In genomic region chr9:99727819-99728218, GRCm38 (mm10) we compare ENCODE assay signal across 32 mouse cellular contexts. TPM values are rescaled to one million over a fixed set of nuclear protein-coding genes. Genes with fewer than 3 reads are reported as not detected.
DNase-seq lines count a peak whose midpoint lies in the region; ATAC-seq and TF ChIP-seq lines count a peak whose summit lies in the region.
"Had no signal": no experiment of that assay in that cellular context is flagged by ENCODE, and none has a peak within 500 bp of the region (broad histone marks: within the 10 kb centered on the region; RNA-seq: fewer than 3 reads in every experiment).

No protein-coding gene starts in this region.

- H3K4me2 ChIP-seq in heart, embryonic 15.5 days = peak overlapping the region; percentile 34; the same call in 1 of the 2 replicates
- no peak overlapping the region for H3K4me2 ChIP-seq in kidney, postnatal 0 days (ENCODE audit: low read length)
- peak overlapping the region; percentile 33; the same call in 1 of the 2 replicates for H3K4me2 ChIP-seq in lung, postnatal 0 days (replicated peaks; ENCODE audit: low read depth, low read length)
- H3K4me2 ChIP-seq: limb, embryonic 13.5 days had no signal

- TF ChIP-seq EP300 in heart, adult 2 months (IDR thresholded peaks at IDR 0.05; ENCODE audit: insufficient read depth, low read depth, low read length) = no peak
- peak; percentile 30; the same call in 1 of the 2 replicates for TF ChIP-seq EP300 in lung, postnatal 0 days (IDR thresholded peaks at IDR 0.05)

- no peaks in the 10 kb centered on the region for H3K79me2 ChIP-seq in heart, adult 2 months (replicated peaks; ENCODE audit: control insufficient read depth, insufficient read depth, low read length)

- no peak overlapping the region for H3K9ac ChIP-seq in heart, embryonic 15.5 days
- H3K9ac ChIP-seq in heart, adult 2 months (ENCODE audit: low read depth, low read length) = no peak overlapping the region
- no peak overlapping the region for H3K9ac ChIP-seq in kidney, postnatal 0 days (ENCODE audit: low read depth, low read length)
- H3K9ac ChIP-seq in lung, postnatal 0 days (replicated peaks; ENCODE audit: low read depth) = no peak overlapping the region
- H3K9ac ChIP-seq: limb, embryonic 13.5 days; liver, embryonic 14.5 days had no signal

- H3K4me1 ChIP-seq in heart, embryonic 15.5 days (replicated peaks) = no peaks in the 10 kb centered on the region
- H3K4me1 ChIP-seq in heart, adult 2 months (ENCODE audit: control insufficient read depth, insufficient read depth, low read length) = no peaks in the 10 kb centered on the region; the same call in 1 of the 2 replicates
- no peaks in the 10 kb centered on the region for H3K4me1 ChIP-seq in kidney, postnatal 0 days (replicated peaks; ENCODE audit: insufficient read depth, low read length)
- H3K4me1 ChIP-seq in lung, postnatal 0 days (ENCODE audit: insufficient read depth, low read depth, low read length) = no peaks in the 10 kb centered on the region
- H3K4me1 ChIP-seq in lung, adult 2 months (ENCODE audit: control insufficient read depth, insufficient read depth, low read length) = no peaks in the 10 kb centered on the region; the same call in 1 of the 2 replicates

- no peaks in the 10 kb centered on the region for H3K27me3 ChIP-seq in heart, embryonic 15.5 days
- H3K27me3 ChIP-seq in heart, adult 2 months (ENCODE audit: control insufficient read depth, insufficient read depth, low read length) = no peaks in the 10 kb centered on the region
- no peaks in the 10 kb centered on the region for H3K27me3 ChIP-seq in kidney, postnatal 0 days (ENCODE audit: insufficient read depth, low read length)
- no peaks in the 10 kb centered on the region for H3K27me3 ChIP-seq in lung, postnatal 0 days (replicated peaks; ENCODE audit: insufficient read depth, low read length)
- H3K27me3 ChIP-seq: limb, embryonic 13.5 days had no signal

- TF ChIP-seq POLR2A in heart, adult 2 months (IDR thresholded peaks at IDR 0.05; ENCODE audit: insufficient read depth, low read depth, low read length) = no peak
- TF ChIP-seq POLR2A in lung, adult 2 months (IDR thresholded peaks at IDR 0.05; ENCODE audit: borderline replicate concordance, extremely low read depth, low read depth, low read length) = no peak

- H3K27ac ChIP-seq in heart, embryonic 15.5 days = no peak overlapping the region
- no peak overlapping the region for H3K27ac ChIP-seq in heart, adult 2 months
- H3K27ac ChIP-seq in kidney, postnatal 0 days = no peak overlapping the region
- H3K27ac ChIP-seq in lung, postnatal 0 days (ENCODE audit: low read length) = no peak overlapping the region
- H3K27ac ChIP-seq: forebrain, embryonic 10.5 days; hindbrain, postnatal 0 days; limb, embryonic 13.5 days; liver, embryonic 14.5 days had no signal

- intact Hi-C loops in heart, adult 2 months (cut with DNase I) = no loop called here

- TF ChIP-seq CTCF in heart, adult 2 months (IDR thresholded peaks at IDR 0.05) = no peak
- TF ChIP-seq CTCF in kidney, postnatal 0 days (IDR thresholded peaks at IDR 0.05; ENCODE audit: low read depth) = no peak
- TF ChIP-seq CTCF in lung, postnatal 0 days (IDR thresholded peaks at IDR 0.05) = no peak
- TF ChIP-seq CTCF in lung, adult 2 months (IDR thresholded peaks at IDR 0.05; ENCODE audit: insufficient read depth, low read length) = no peak

- H3K4me3 ChIP-seq in heart, embryonic 15.5 days = no peak overlapping the region
- no peak overlapping the region for H3K4me3 ChIP-seq in heart, adult 2 months
- no peak overlapping the region for H3K4me3 ChIP-seq in kidney, postnatal 0 days (replicated peaks; ENCODE audit: low read depth, low read length)
- H3K4me3 ChIP-seq in lung, postnatal 0 days (ENCODE audit: low read depth, low read length) = no peak overlapping the region
- H3K4me3 ChIP-seq in lung, adult 2 months (replicated peaks; ENCODE audit: extremely low read depth, low read depth, low read length) = no peak overlapping the region
- H3K4me3 ChIP-seq: forebrain, embryonic 10.5 days; limb, embryonic 13.5 days had no signal

- no peak for DNase-seq in heart, adult 2 months
- DNase-seq in kidney, postnatal 0 days (ENCODE audit: low spot score) = peak; percentile 8
- no peak for DNase-seq in kidney, adult 8-10 months
- peak; percentile 52 for DNase-seq in lung, postnatal 0 days (ENCODE audit: low spot score)
- no peak for DNase-seq in lung, adult 2 months
- no peak for DNase-seq in gastrocnemius, adult 18-20 months (ENCODE audit: low spot score)
- DNase-seq: adrenal gland, adult 2 months; B cell, adult 2 months; cerebellum, adult 11 months; cerebellum, postnatal 14 days; gastrocnemius, postnatal 14 days; layer of hippocampus, adult 9-11 months; midbrain, embryonic 14.5 days; thymus, postnatal 14 days had no signal

- H3K36me3 ChIP-seq in heart, embryonic 15.5 days = no peaks in the 10 kb centered on the region
- H3K36me3 ChIP-seq in heart, adult 2 months (ENCODE audit: control insufficient read depth, insufficient read depth, low read length) = no peaks in the 10 kb centered on the region
- no peaks in the 10 kb centered on the region for H3K36me3 ChIP-seq in kidney, postnatal 0 days (ENCODE audit: insufficient read depth, low read length)
- H3K36me3 ChIP-seq in lung, postnatal 0 days (ENCODE audit: insufficient read depth, low read length) = no peaks in the 10 kb centered on the region
- H3K36me3 ChIP-seq: forebrain, embryonic 10.5 days; G1E; limb, embryonic 13.5 days had no signal

- no peaks in the 10 kb centered on the region for H3K9me3 ChIP-seq in heart, embryonic 15.5 days (replicated peaks)
- H3K9me3 ChIP-seq in kidney, postnatal 0 days (replicated peaks; ENCODE audit: low read length) = no peaks in the 10 kb centered on the region
- no peaks in the 10 kb centered on the region for H3K9me3 ChIP-seq in lung, postnatal 0 days (ENCODE audit: low read length)
- H3K9me3 ChIP-seq: forebrain, embryonic 10.5 days; limb, embryonic 13.5 days had no signal

- ATAC-seq in heart, embryonic 15.5 days (replicated peaks; ENCODE audit: insufficient number of reproducible peaks, insufficient read depth, low FRiP score, low read depth) = no peak
- no peak for ATAC-seq in kidney, postnatal 0 days (replicated peaks; ENCODE audit: low FRiP score, low read depth)
- ATAC-seq in lung, postnatal 0 days = peak; percentile 37
- ATAC-seq: forebrain, embryonic 16.5 days; hindbrain, postnatal 0 days; intestine, embryonic 16.5 days; Patski had no signal

- WGBS in heart, embryonic 15.5 days = 32% methylated on average over 11 of the region's 11 CpGs
- 21% methylated on average over 11 of the region's 11 CpGs for WGBS in heart, adult 2 months
- WGBS in kidney, postnatal 0 days = 52% methylated on average over 11 of the region's 11 CpGs
- 35% methylated on average over 11 of the region's 11 CpGs for WGBS in lung, postnatal 0 days
- WGBS in lung, adult 2 months = 44% methylated on average over 11 of the region's 11 CpGs

RNA-seq across cellular contexts. Expression of gene Cldn18, which starts 10.8 kb away (rescaled TPM):
- polyA plus RNA-seq in heart, embryonic 15.5 days (2015; fragmentation: Nextera tagmentation; extraction: Ambion mirVana) = 6.1 and 15.1 TPM in 2 replicates
- total RNA-seq in heart, adult 2 months (2021) = not detected
- polyA plus RNA-seq in heart, adult 2 months (2012; rRNA removed) = 1.2 TPM in 1 of 2 replicates, not detected in the other
- polyA plus RNA-seq in kidney, postnatal 0 days (2015; fragmentation: Nextera tagmentation; extraction: Ambion mirVana) = 0.13 TPM in 1 of 2 replicates, not detected in the other
- 963 and 1,066 TPM in 2 replicates for polyA plus RNA-seq in lung, postnatal 0 days (2015; fragmentation: Nextera tagmentation; extraction: Ambion mirVana)
- polyA plus RNA-seq in lung, adult 2 months (2012; rRNA removed) = 532 and 587 TPM in 2 replicates
- total RNA-seq in gastrocnemius, adult 18-20 months (2021) = not detected
- total RNA-seq: adrenal gland, adult 2 months; adrenal gland, postnatal 4 days; CH12.LX; gastrocnemius, postnatal 14 days; heart, adult 8-10 months; hindbrain, postnatal 0 days; left cerebral cortex, adult 18-20 months; left cerebral cortex, postnatal 25 days; megakaryocyte-erythroid progenitor cell, adult 5-6 weeks had no signal
- polyA plus RNA-seq: adrenal gland, adult 2 months; embryonic facial prominence, embryonic 11.5 days; forebrain, embryonic 16.5 days; G1E; hindbrain, embryonic 11.5 days; hindbrain, postnatal 0 days; limb, embryonic 13.5 days; midbrain, embryonic 14.5 days; neural tube, embryonic 11.5 days; Patski had no signal

Comparison
In these comparisons a context has a peak if more than half of its experiments do, and no peak if none do; other contexts are left out.
1. DNase-seq: peak in kidney, postnatal 0 days (single experiment) and lung, postnatal 0 days (single experiment); none in heart, adult 2 months (0 of 2), kidney, adult 8-10 months (0 of 2), lung, adult 2 months (single experiment) and gastrocnemius, adult 18-20 months (single experiment).
2. RNA of gene Cldn18, which starts 10.8 kb away (polyA plus RNA-seq): 963 to 1,066 TPM in lung, postnatal 0 days and 532 to 587 TPM in lung, adult 2 months; 6.1 to 15.1 TPM in heart, embryonic 15.5 days, 1.2 TPM in heart, adult 2 months and 0.13 TPM in kidney, postnatal 0 days; every median in the first group is over 10 times any median in the second.